Mouse (Mus musculus): ENCODE measurements around the gene Cdsn. TPM values are rescaled to one million over a fixed set of nuclear protein-coding genes. Genes with fewer than 3 reads are reported as not detected.
"Not testable (repeated sequence)": the region's sequence is repeated elsewhere in the genome, so short reads cannot be mapped to it uniquely, and the experiment has no call there.

Gene Cdsn
- polyA plus RNA-seq, 1 experiment from 2014 or later = 0.04 TPM

GRCm38 (mm10) chr17:35506881-35507280, 45.0 kb upstream of the Cdsn start:
- Histone ChIP-seq H3K27ac (ENCODE audit: low read length) (no peak overlapping the region), H3K36me3 (ENCODE audit: insufficient read depth, low read length) (no peaks in the 10 kb centered on the region), H3K9ac (replicated peaks; ENCODE audit: low read depth) (no peak overlapping the region), H3K9me3 (ENCODE audit: low read length) (no peaks in the 10 kb centered on the region), H3K4me3 (ENCODE audit: low read depth, low read length) (no peak overlapping the region), H3K4me2 (replicated peaks; ENCODE audit: low read depth, low read length) (no peak overlapping the region), H3K4me1 (ENCODE audit: insufficient read depth, low read depth, low read length) (no peaks in the 10 kb centered on the region), H3K27me3 (replicated peaks; ENCODE audit: insufficient read depth, low read length) (no peaks in the 10 kb centered on the region)
- TF ChIP-seq CTCF (IDR thresholded peaks at IDR 0.05) = no peak
- TF ChIP-seq EP300 (IDR thresholded peaks at IDR 0.05) = no peak
- ATAC-seq = peak; percentile 33; the same call in 1 of the 2 replicates
- DNase-seq (ENCODE audit: low spot score) = no peak
- WGBS = 19% methylated on average over 10 of the region's 10 CpGs

GRCm38 (mm10) chr17:35507556-35508260, 44.2 kb upstream of the Cdsn start:
- Histone ChIP-seq H3K4me3 (ENCODE audit: low read depth, low read length) (no peak overlapping the region), H3K27ac (ENCODE audit: low read length) (no peak overlapping the region), H3K4me1 (ENCODE audit: insufficient read depth, low read depth, low read length) (no peaks in the 10 kb centered on the region), H3K36me3 (ENCODE audit: insufficient read depth, low read length) (no peaks in the 10 kb centered on the region), H3K27me3 (replicated peaks; ENCODE audit: insufficient read depth, low read length) (no peaks in the 10 kb centered on the region), H3K9me3 (ENCODE audit: low read length) (no peaks in the 10 kb centered on the region), H3K4me2 (replicated peaks; ENCODE audit: low read depth, low read length) (no peak overlapping the region), H3K9ac (replicated peaks; ENCODE audit: low read depth) (no peak overlapping the region)
- DNase-seq (ENCODE audit: low spot score) = no peak
- ATAC-seq = no peak
- TF ChIP-seq EP300 (IDR thresholded peaks at IDR 0.05) = no peak
- TF ChIP-seq CTCF (IDR thresholded peaks at IDR 0.05) = no peak
- WGBS = 36% methylated on average over 13 of the region's 13 CpGs

GRCm38 (mm10) chr17:35508279-35508678, 43.6 kb upstream of the Cdsn start:
- 0 out of 2 replicates have a peak, but pooled peaks have one; percentile 10 for TF ChIP-seq CTCF (IDR thresholded peaks at IDR 0.05)
- not testable (repeated sequence) for H3K36me3 ChIP-seq (ENCODE audit: insufficient read depth, low read length); ATAC-seq; H3K9ac ChIP-seq (replicated peaks; ENCODE audit: low read depth); H3K9me3 ChIP-seq (ENCODE audit: low read length); H3K4me3 ChIP-seq (ENCODE audit: low read depth, low read length); H3K27ac ChIP-seq (ENCODE audit: low read length); H3K4me1 ChIP-seq (ENCODE audit: insufficient read depth, low read depth, low read length); H3K27me3 ChIP-seq (replicated peaks; ENCODE audit: insufficient read depth, low read length); H3K4me2 ChIP-seq (replicated peaks; ENCODE audit: low read depth, low read length); DNase-seq (ENCODE audit: low spot score)
- 57% methylated on average over 4 of the region's 5 CpGs for WGBS

GRCm38 (mm10) chr17:35509284-35509683, 42.6 kb upstream of the Cdsn start:
- Histone ChIP-seq H3K4me1 (ENCODE audit: insufficient read depth, low read depth, low read length) (no peaks in the 10 kb centered on the region), H3K36me3 (ENCODE audit: insufficient read depth, low read length) (no peaks in the 10 kb centered on the region), H3K27me3 (replicated peaks; ENCODE audit: insufficient read depth, low read length) (no peaks in the 10 kb centered on the region), H3K9me3 (ENCODE audit: low read length) (no peaks in the 10 kb centered on the region), H3K9ac (replicated peaks; ENCODE audit: low read depth) (no peak overlapping the region), H3K4me2 (replicated peaks; ENCODE audit: low read depth, low read length) (no peak overlapping the region), H3K4me3 (ENCODE audit: low read depth, low read length) (no peak overlapping the region), H3K27ac (ENCODE audit: low read length) (no peak overlapping the region)
- WGBS = 17% methylated on average over 8 of the region's 8 CpGs
- DNase-seq (ENCODE audit: low spot score) = peak; percentile 64
- TF ChIP-seq CTCF (IDR thresholded peaks at IDR 0.05) (peak; percentile 81), EP300 (IDR thresholded peaks at IDR 0.05) (no peak)
- ATAC-seq = peak; percentile 52; the same call in 1 of the 2 replicates

GRCm38 (mm10) chr17:35512916-35513626, 38.9 kb upstream of the Cdsn start:
- Histone ChIP-seq H3K36me3 (ENCODE audit: insufficient read depth, low read length) (no peaks in the 10 kb centered on the region), H3K27ac (ENCODE audit: low read length) (no peak overlapping the region), H3K27me3 (replicated peaks; ENCODE audit: insufficient read depth, low read length) (no peaks in the 10 kb centered on the region), H3K9me3 (ENCODE audit: low read length) (no peaks in the 10 kb centered on the region), H3K4me1 (ENCODE audit: insufficient read depth, low read depth, low read length) (peaks cover 9% of the 10 kb centered on the region; the same call in 1 of the 2 replicates), H3K4me2 (replicated peaks; ENCODE audit: low read depth, low read length) (no peak overlapping the region), H3K9ac (replicated peaks; ENCODE audit: low read depth) (no peak overlapping the region), H3K4me3 (ENCODE audit: low read depth, low read length) (no peak overlapping the region)
- 93% methylated on average over 7 of the region's 7 CpGs for WGBS
- DNase-seq (ENCODE audit: low spot score) = no peak
- TF ChIP-seq CTCF (IDR thresholded peaks at IDR 0.05) (peak; percentile 67), EP300 (IDR thresholded peaks at IDR 0.05) (no peak)
- ATAC-seq = no peak

GRCm38 (mm10) chr17:35513886-35514285, 38.0 kb upstream of the Cdsn start:
- ATAC-seq = no peak
- TF ChIP-seq CTCF (IDR thresholded peaks at IDR 0.05) (peak; percentile 87), EP300 (IDR thresholded peaks at IDR 0.05) (no peak)
- peak; percentile 59 for DNase-seq (ENCODE audit: low spot score)
- 15% methylated on average over 2 of the region's 2 CpGs for WGBS
- Histone ChIP-seq H3K27ac (ENCODE audit: low read length) (no peak overlapping the region), H3K9me3 (ENCODE audit: low read length) (no peaks in the 10 kb centered on the region), H3K4me1 (ENCODE audit: insufficient read depth, low read depth, low read length) (peaks cover 9% of the 10 kb centered on the region; the same call in 1 of the 2 replicates), H3K36me3 (ENCODE audit: insufficient read depth, low read length) (no peaks in the 10 kb centered on the region), H3K4me2 (replicated peaks; ENCODE audit: low read depth, low read length) (no peak overlapping the region), H3K9ac (replicated peaks; ENCODE audit: low read depth) (no peak overlapping the region), H3K4me3 (ENCODE audit: low read depth, low read length) (no peak overlapping the region), H3K27me3 (replicated peaks; ENCODE audit: insufficient read depth, low read length) (no peaks in the 10 kb centered on the region)
